Mouse (Mus musculus) heart, adult 9 months (tissue): ENCODE data around the gene Gsx2.

Experiments
- DNase-seq, 2 experiments: peaks; one replicate each; pipeline ENCODE4 v3.0.0; 2022; ENCODE audit warnings: low spot score in 2 of 2

Gsx2 gene

GRCm38 (mm10) chr5:75076326-75077050 is 1.1 kb downstream of the Gsx2 start:
- DNase-seq = no peak

GRCm38 (mm10) chr5:75077051-75077380 is 1.6 kb downstream of the Gsx2 start:
- no peak for DNase-seq

GRCm38 (mm10) chr5:75079564-75079963 is 4.2 kb downstream of the Gsx2 start:
- DNase-seq = no peak

GRCm38 (mm10) chr5:75082439-75082838 is 7.0 kb downstream of the Gsx2 start:
- no peak for DNase-seq

GRCm38 (mm10) chr5:75083061-75083460 is 7.7 kb downstream of the Gsx2 start:
- DNase-seq = no peak

GRCm38 (mm10) chr5:75083591-75084392 is 8.4 kb downstream of the Gsx2 start:
- DNase-seq = no peak

GRCm38 (mm10) chr5:75084393-75084870 is 9.0 kb downstream of the Gsx2 start:
- no peak for DNase-seq

GRCm38 (mm10) chr5:75084871-75085520 is 9.6 kb downstream of the Gsx2 start:
- no peak for DNase-seq

GRCm38 (mm10) chr5:75085521-75085875 is 10.1 kb downstream of the Gsx2 start:
- no peak for DNase-seq

GRCm38 (mm10) chr5:75085906-75086305 is 10.5 kb downstream of the Gsx2 start:
- no peak for DNase-seq

GRCm38 (mm10) chr5:75106511-75106910 is 31.1 kb downstream of the Gsx2 start:
- DNase-seq = no peak

- DNase-seq = no peak
These were observed 34.0 kb downstream of the Gsx2 start for GRCm38 (mm10) chr5:75109368-75109767.

- no peak for DNase-seq
These were observed 36.4 kb downstream of the Gsx2 start for GRCm38 (mm10) chr5:75111781-75112180.

GRCm38 (mm10) chr5:75118840-75119239 is 43.4 kb downstream of the Gsx2 start:
- DNase-seq = no peak

- DNase-seq = peak; percentile 71 to 78
These were observed 46.2 kb downstream of the Gsx2 start for GRCm38 (mm10) chr5:75121646-75122045.
